Mouse (Mus musculus) spleen, adult 18-20 months (tissue): ENCODE data around the gene Ankrd44.

Experiments used
- DNase-seq, 2 experiments: peaks; one replicate each; pipeline ENCODE4 v3.0.0; 2022; ENCODE audit warnings: mixed read lengths in 2 of 2

Gene Ankrd44

DNA sequence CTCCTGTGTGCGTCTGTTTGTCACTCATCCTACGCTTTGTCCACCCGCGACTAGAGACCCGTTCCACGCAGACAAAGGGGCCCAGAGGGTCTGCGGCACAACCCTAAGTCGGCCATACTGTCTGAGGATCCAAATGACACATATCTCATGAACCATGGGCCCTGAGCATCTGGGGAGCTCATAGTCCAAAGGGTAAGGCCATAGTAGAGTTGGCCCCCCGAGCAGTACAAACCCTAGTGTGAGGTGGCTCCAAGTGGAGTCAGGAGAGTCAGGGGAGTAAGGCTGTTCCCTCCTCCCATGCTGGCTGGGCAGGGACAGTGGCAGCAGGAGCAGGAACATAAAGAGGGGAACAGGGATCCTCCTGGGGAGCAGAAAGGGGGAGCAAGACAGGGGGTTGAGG lies 324.5 kb downstream of the Ankrd44 start:
- DNase-seq = no peak

DNA sequence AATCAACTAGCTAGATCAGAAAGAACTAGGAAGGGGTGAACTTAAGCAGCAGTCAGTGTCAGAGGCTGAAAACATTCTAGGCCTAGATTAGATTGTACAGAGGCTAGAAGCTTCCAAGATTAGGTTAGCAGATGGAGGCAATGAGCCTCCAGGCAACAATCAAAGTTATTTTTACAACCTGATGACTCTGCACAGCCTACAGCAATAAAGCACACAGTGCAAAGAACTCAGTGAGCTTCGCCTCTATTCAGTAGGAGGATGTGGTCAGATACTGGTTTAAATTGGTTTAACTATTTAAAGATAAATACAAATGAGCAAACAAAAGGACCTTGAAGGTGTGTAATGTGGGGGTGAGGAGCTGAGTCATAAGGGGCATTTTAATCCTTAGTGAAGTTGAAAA lies 325.9 kb downstream of the Ankrd44 start:
- DNase-seq = no peak

DNA sequence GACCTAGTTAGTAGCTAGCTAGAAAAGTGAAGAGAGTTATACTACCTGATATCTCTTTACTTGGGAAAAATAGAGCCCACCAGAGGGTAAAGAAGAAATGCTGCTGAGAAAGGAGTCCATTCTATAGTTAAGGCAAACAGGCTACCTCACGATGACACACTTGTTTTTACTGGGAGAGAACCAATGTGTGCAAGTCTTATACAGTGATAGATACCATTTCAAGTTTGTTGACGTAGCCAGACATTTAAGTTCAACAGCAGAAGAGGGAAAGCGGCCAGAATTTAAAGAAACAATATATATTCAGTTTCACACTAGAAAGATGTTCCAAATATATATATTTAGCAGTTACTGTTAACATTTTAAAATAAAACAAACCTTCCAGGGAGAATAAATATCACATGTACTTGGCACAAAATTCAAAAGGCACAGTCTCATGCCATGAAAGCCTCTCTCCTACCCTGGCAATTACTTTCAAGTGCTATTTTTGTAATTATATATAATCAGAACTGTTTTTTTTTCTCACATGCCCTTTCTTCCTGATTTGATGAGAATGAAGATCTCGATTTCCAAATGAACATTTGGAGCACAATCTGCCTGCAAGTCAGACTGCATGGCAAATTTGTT lies 328.5 kb downstream of the Ankrd44 start:
- DNase-seq = no peak

DNA sequence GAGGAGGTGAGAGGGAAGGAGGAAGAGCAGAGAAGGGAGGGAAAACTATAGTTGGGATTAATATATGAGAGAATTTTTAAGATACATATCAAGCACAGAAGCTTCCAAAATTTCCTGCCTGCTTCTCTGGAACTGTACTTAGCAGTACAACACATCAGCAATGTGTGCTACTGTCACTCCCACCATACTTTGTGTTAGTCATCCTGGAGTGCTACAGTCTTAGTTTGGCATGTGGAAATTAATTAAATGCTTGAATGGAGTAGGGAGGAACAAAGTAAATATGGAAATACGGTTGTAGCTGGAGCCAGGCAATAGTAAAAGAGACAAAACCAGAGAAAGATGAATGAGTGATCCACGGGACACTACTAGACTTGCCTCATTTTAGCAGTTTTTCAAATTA lies 330.0 kb downstream of the Ankrd44 start:
- no peak for DNase-seq
